Mouse (Mus musculus) liver, embryonic 14.5 days (tissue): ENCODE data around the gene Zscan29. TPM values are rescaled to one million over a fixed set of nuclear protein-coding genes. Genes with fewer than 3 reads are reported as not detected.

Source experiments
- ATAC-seq: fragments of 200-750 bp; cut with Nextera tagmentation; 2 replicates; pipeline ENCODE4 v1.8.0; 2017; ENCODE audit warnings: moderate number of reproducible peaks, mild to moderate bottlenecking, moderate library complexity; ENCODE audit not compliant: insufficient read depth
- DNase-seq, 3 experiments: peaks; one replicate each; pipeline ENCODE4 v3.0.0-alpha.2; 2012 to 2013; ENCODE audit warnings: low read depth in 3 of 3, low spot score in 3 of 3
- H3K27ac ChIP-seq: fragments of 300-500 bp; sonication (generic); 2 replicates; pipeline ENCODE4 v1.5.1; 2014; ENCODE audit warnings: moderate library complexity, mild to moderate bottlenecking, control low read depth, inconsistent platforms
- H3K27me3 ChIP-seq: fragments of 300-500 bp; sonication (generic); 2 replicates; pipeline ENCODE4 v1.6.1; 2014; ENCODE audit warnings: mild to moderate bottlenecking, low read length, moderate library complexity; ENCODE audit not compliant: control insufficient read depth, insufficient read depth
- H3K36me3 ChIP-seq: fragments of 300-500 bp; sonication (generic); replicated peaks from 2 replicates; pipeline ENCODE4 v1.6.1; 2014; ENCODE audit warnings: low read depth; ENCODE audit not compliant: control insufficient read depth, insufficient read depth
- H3K4me1 ChIP-seq, 2 experiments: fragments of 200-500 bp in 1 of 2; fragments of 300-500 bp in 1 of 2; sonication (generic) in 1 of 2; replicated peaks; 2 replicates each; pipeline ENCODE4 v1.6.1; 2012 to 2014; ENCODE audit warnings: antibody characterized with exemption in 1 of 2, inconsistent platforms in 1 of 2, low read length in 1 of 2; ENCODE audit not compliant: control insufficient read depth in 2 of 2, insufficient read depth in 2 of 2
- H3K4me2 ChIP-seq: fragments of 300-500 bp; sonication (generic); 2 replicates; pipeline ENCODE4 v1.6.1; 2014; ENCODE audit warnings: low read depth, mild to moderate bottlenecking, control low read depth, moderate library complexity
- H3K4me3 ChIP-seq, 2 experiments: fragments of 200-500 bp in 1 of 2; fragments of 300-500 bp in 1 of 2; sonication (generic) in 1 of 2; 2 replicates each; pipeline ENCODE4 v1.5.1; 2012 to 2014; ENCODE audit warnings: low read depth in 2 of 2, low read length in 2 of 2, mild to moderate bottlenecking in 2 of 2, control low read depth in 1 of 2, inconsistent platforms in 1 of 2, moderate library complexity in 1 of 2; ENCODE audit not compliant: insufficient read depth in 1 of 2
- H3K9ac ChIP-seq: fragments of 300-500 bp; sonication (generic); replicated peaks from 2 replicates; pipeline ENCODE4 v1.6.1; 2014; ENCODE audit warnings: mild to moderate bottlenecking, control low read depth, moderate library complexity
- H3K9me3 ChIP-seq: fragments of 300-500 bp; sonication (generic); 2 replicates; pipeline ENCODE4 v1.6.1; 2016; ENCODE audit warnings: low read length, mixed read lengths; ENCODE audit not compliant: control insufficient read depth
- CTCF ChIP-seq: IDR thresholded peaks from 2 replicates; pipeline ENCODE4 v1.5.1; 2016; ENCODE audit warnings: antibody characterized with exemption, low read depth, control low read depth
- EP300 ChIP-seq: IDR thresholded peaks from 2 replicates; pipeline ENCODE4 v1.6.1; 2016; ENCODE audit warnings: antibody characterized with exemption, low read depth
- WGBS: fragments of 180-500 bp; shearing (Covaris S2); extraction: QIAGEN DNeasy Blood & Tissue Kit; methylation state at CpG from one replicate; pipeline ENCODE4 v1.1.7; 2014; ENCODE audit not compliant: insufficient replicate concordance; 5-methylcytosine and 5-hydroxymethylcytosine counted together
- polyA plus RNA-seq, 2 experiments: library from polyadenylated mRNA; depleted of rRNA in 1 of 2; stranded (reverse) in 1 of 2; unstranded in 1 of 2; fragments of >200 nt; fragmentation: Nextera tagmentation in 1 of 2; extraction: Ambion mirVana in 1 of 2; gene quantifications; 2 replicates each; pipeline versions ENCODE4 v1.2.1 to v1.2.3; 2012 to 2014

Zscan29 gene
- polyA plus RNA-seq, 2 experiments, result 2.0 to 2.8 TPM

DNA sequence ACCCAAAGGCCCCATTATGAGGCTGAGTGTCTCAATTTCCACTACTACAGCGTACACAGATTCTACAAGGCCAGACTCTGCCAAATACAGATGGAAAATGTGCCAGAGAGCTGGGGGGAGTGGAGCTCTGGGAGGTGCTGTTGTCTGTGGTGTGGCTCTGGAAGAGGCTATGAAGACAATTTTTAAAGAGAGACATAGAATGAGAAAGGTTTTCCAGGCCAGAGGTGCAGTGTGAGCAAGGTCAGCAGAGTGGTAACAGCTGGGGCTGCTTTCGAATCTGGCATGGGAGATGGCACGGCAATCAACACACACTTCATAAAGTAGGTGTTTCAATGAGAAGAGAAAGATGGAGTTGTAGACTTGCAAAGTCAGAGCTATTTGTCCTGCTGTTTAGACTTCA lies 51.7 kb downstream of the Zscan29 start:
- DNase-seq (no peak), ATAC-seq (no peak)
- H3K36me3 ChIP-seq, result no peaks in the 10 kb centered on the region
- H3K27me3 ChIP-seq, result no peaks in the 10 kb centered on the region
- H3K27ac ChIP-seq, result no peak overlapping the region
- TF ChIP-seq CTCF (no peak), EP300 (no peak)
- H3K4me2 ChIP-seq, result no peak overlapping the region
- H3K4me1 ChIP-seq, result no peaks in the 10 kb centered on the region
- H3K9ac ChIP-seq, result no peak overlapping the region
- H3K9me3 ChIP-seq, result no peaks in the 10 kb centered on the region
- WGBS, result 63% methylated on average over 3 of the region's 3 CpGs
- no peak overlapping the region for H3K4me3 ChIP-seq

DNA sequence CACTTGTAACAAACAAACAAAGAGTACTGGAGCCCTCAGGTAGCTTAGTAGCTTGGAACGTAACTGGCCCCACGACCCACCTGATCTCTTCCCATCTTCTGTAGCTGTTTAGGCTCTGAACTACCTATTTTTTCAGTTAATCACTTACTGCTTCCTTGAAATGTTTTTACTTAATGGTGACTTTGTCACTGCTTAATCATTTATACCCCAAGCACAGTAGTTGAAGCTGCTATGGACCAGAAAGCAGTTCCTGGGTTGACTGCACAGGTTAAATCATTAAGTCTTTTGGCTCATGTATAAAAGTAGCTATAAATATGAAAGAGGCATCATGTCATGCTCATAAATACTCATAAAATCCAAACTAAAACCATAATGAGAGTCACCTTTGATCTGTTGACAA lies 55.5 kb downstream of the Zscan29 start:
- H3K9me3 ChIP-seq, result no peaks in the 10 kb centered on the region
- H3K4me2 ChIP-seq, result no peak overlapping the region
- H3K27ac ChIP-seq, result no peak overlapping the region
- no peak overlapping the region for H3K4me3 ChIP-seq
- no peaks in the 10 kb centered on the region for H3K4me1 ChIP-seq
- H3K9ac ChIP-seq, result no peak overlapping the region
- no peaks in the 10 kb centered on the region for H3K36me3 ChIP-seq
- no peak for ATAC-seq
- DNase-seq, result no peak
- no peaks in the 10 kb centered on the region for H3K27me3 ChIP-seq
- no peak for TF ChIP-seq EP300
- TF ChIP-seq CTCF, result no peak
- WGBS, result 75% methylated on average over 2 of the region's 2 CpGs

DNA sequence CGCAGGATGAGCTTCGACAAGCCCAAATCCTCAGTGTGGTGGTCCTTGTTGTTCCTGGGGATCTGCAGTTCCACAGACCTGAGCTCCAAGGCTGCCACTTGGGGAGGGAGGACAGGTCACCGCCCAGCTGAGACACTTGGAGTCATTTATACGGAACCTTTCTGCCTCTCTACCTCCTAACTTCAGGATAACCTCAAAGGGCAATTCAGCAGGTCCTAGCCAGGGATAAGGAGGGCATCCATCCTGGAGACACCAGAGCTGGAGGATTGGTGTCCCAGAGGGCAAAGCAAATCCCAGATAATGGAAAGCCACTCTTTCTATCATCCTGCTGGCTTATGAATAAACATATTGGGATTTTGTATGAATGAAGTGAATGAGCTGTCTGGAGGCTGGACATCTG lies 61.2 kb downstream of the Zscan29 start, which contains the start of gene Tgm7:
Gene Tgm7 (minus strand): TSS at position 101 of the 400 bp plus-strand sequence.
- no peak for TF ChIP-seq EP300
- no peak for TF ChIP-seq CTCF
- H3K4me3 ChIP-seq, result no peak within 1 kb of the TSS
- 79% methylated on average over 4 of the region's 4 CpGs for WGBS
- H3K27me3 ChIP-seq, result no peaks in the 10 kb centered on the region
- no peak within 1 kb of the TSS for H3K27ac ChIP-seq
- H3K9me3 ChIP-seq, result no peaks in the 10 kb centered on the region
- H3K4me2 ChIP-seq, result no peak within 1 kb of the TSS
- H3K36me3 ChIP-seq, result no peaks in the 10 kb centered on the region
- no peak within 1 kb of the TSS for H3K9ac ChIP-seq
- no peaks in the 10 kb centered on the region for H3K4me1 ChIP-seq
- DNase-seq (no peak), ATAC-seq (no peak)

Other genes with a start within 250 kb of the Zscan29 start
- 5.1 and 6.0 TPM in 2 replicates for gene Ubr1, start 200.4 kb downstream of the Zscan29 start, polyA plus RNA-seq (2012; rRNA removed)
- 9.3 and 10.2 TPM in 2 replicates for gene Ubr1, start 200.4 kb downstream of the Zscan29 start, polyA plus RNA-seq (2014; fragmentation: Nextera tagmentation; extraction: Ambion mirVana)
- 1.6 and 1.8 TPM in 2 replicates for gene Tmem62, start 194.1 kb downstream of the Zscan29 start, polyA plus RNA-seq (2012; rRNA removed)
- gene Tmem62, start 194.1 kb downstream of the Zscan29 start, polyA plus RNA-seq (2014; fragmentation: Nextera tagmentation; extraction: Ambion mirVana), result 3.0 and 3.5 TPM in 2 replicates
- 26.9 and 38.1 TPM in 2 replicates for gene Ccndbp1, start 162.7 kb downstream of the Zscan29 start, polyA plus RNA-seq (2012; rRNA removed)
- gene Ccndbp1, start 162.7 kb downstream of the Zscan29 start, polyA plus RNA-seq (2014; fragmentation: Nextera tagmentation; extraction: Ambion mirVana), result 45.1 and 46.4 TPM in 2 replicates
- gene Epb42, start 134.1 kb downstream of the Zscan29 start, polyA plus RNA-seq (2012; rRNA removed), result 149 and 162 TPM in 2 replicates
- gene Epb42, start 134.1 kb downstream of the Zscan29 start, polyA plus RNA-seq (2014; fragmentation: Nextera tagmentation; extraction: Ambion mirVana), result 129 and 131 TPM in 2 replicates
- not detected in 2 replicates for gene Tgm5, start 85.3 kb downstream of the Zscan29 start, polyA plus RNA-seq (2012; rRNA removed)
- gene Tgm5, start 85.3 kb downstream of the Zscan29 start, polyA plus RNA-seq (2014; fragmentation: Nextera tagmentation; extraction: Ambion mirVana), result not detected in 2 replicates
- 0.02 TPM in 1 of 2 replicates, not detected in the other for gene Tgm7, start 61.3 kb downstream of the Zscan29 start, polyA plus RNA-seq (2012; rRNA removed)
- gene Tgm7, start 61.3 kb downstream of the Zscan29 start, polyA plus RNA-seq (2014; fragmentation: Nextera tagmentation; extraction: Ambion mirVana), result not detected in 2 replicates
- gene Adal, start 30.7 kb downstream of the Zscan29 start, polyA plus RNA-seq (2012; rRNA removed), result 3.7 and 5.6 TPM in 2 replicates
- gene Adal, start 30.7 kb downstream of the Zscan29 start, polyA plus RNA-seq (2014; fragmentation: Nextera tagmentation; extraction: Ambion mirVana), result 7.5 and 9.0 TPM in 2 replicates
- 3.6 and 4.1 TPM in 2 replicates for gene Lcmt2, start 30.5 kb downstream of the Zscan29 start, polyA plus RNA-seq (2012; rRNA removed)
- 8.4 and 8.9 TPM in 2 replicates for gene Lcmt2, start 30.5 kb downstream of the Zscan29 start, polyA plus RNA-seq (2014; fragmentation: Nextera tagmentation; extraction: Ambion mirVana)
- 13.0 and 15.0 TPM in 2 replicates for gene Tubgcp4, start 471 bp downstream of the Zscan29 start, polyA plus RNA-seq (2012; rRNA removed)
- 20.3 and 21.3 TPM in 2 replicates for gene Tubgcp4, start 471 bp downstream of the Zscan29 start, polyA plus RNA-seq (2014; fragmentation: Nextera tagmentation; extraction: Ambion mirVana)
- 16.4 and 17.0 TPM in 2 replicates for gene Trp53bp1, start 100.3 kb upstream of the Zscan29 start, polyA plus RNA-seq (2012; rRNA removed)
- 14.1 and 18.5 TPM in 2 replicates for gene Trp53bp1, start 100.3 kb upstream of the Zscan29 start, polyA plus RNA-seq (2014; fragmentation: Nextera tagmentation; extraction: Ambion mirVana)
- gene Map1a, start 118.5 kb upstream of the Zscan29 start, polyA plus RNA-seq (2012; rRNA removed), result 0.04 TPM in 2 replicates
- gene Map1a, start 118.5 kb upstream of the Zscan29 start, polyA plus RNA-seq (2014; fragmentation: Nextera tagmentation; extraction: Ambion mirVana), result 0.09 TPM in 1 of 2 replicates, not detected in the other
- gene Ppip5k1, start 184.3 kb upstream of the Zscan29 start, polyA plus RNA-seq (2012; rRNA removed), result 3.1 and 4.5 TPM in 2 replicates
- 5.6 and 8.4 TPM in 2 replicates for gene Ppip5k1, start 184.3 kb upstream of the Zscan29 start, polyA plus RNA-seq (2014; fragmentation: Nextera tagmentation; extraction: Ambion mirVana)
- gene Ckmt1, start 186.6 kb upstream of the Zscan29 start, polyA plus RNA-seq (2012; rRNA removed), result 0.06 and 0.32 TPM in 2 replicates
- not detected in 2 replicates for gene Ckmt1, start 186.6 kb upstream of the Zscan29 start, polyA plus RNA-seq (2014; fragmentation: Nextera tagmentation; extraction: Ambion mirVana)
- not detected in 2 replicates for gene Strc, start 216.0 kb upstream of the Zscan29 start, polyA plus RNA-seq (2012; rRNA removed)
- not detected in 2 replicates for gene Strc, start 216.0 kb upstream of the Zscan29 start, polyA plus RNA-seq (2014; fragmentation: Nextera tagmentation; extraction: Ambion mirVana)
- 61.0 and 95.7 TPM in 2 replicates for gene Pdia3, start 242.7 kb upstream of the Zscan29 start, polyA plus RNA-seq (2012; rRNA removed)
- 186 and 188 TPM in 2 replicates for gene Pdia3, start 242.7 kb upstream of the Zscan29 start, polyA plus RNA-seq (2014; fragmentation: Nextera tagmentation; extraction: Ambion mirVana)
- 0.40 and 0.60 TPM in 2 replicates for gene Catsper2, start 242.7 kb upstream of the Zscan29 start, polyA plus RNA-seq (2012; rRNA removed)
- gene Catsper2, start 242.7 kb upstream of the Zscan29 start, polyA plus RNA-seq (2014; fragmentation: Nextera tagmentation; extraction: Ambion mirVana), result 0.29 and 0.92 TPM in 2 replicates